Mouse (Mus musculus) liver, adult 2 months (tissue): Measurements from ENCODE around the gene Qpct.

Source experiments
- CTCF ChIP-seq: fragments of 200-500 bp; IDR thresholded peaks from 2 replicates; pipeline ENCODE4 v1.5.1; 2011; ENCODE audit warnings: low read depth, low read length, control low read depth
- POLR2A ChIP-seq: fragments of 200-500 bp; IDR thresholded peaks from 2 replicates; pipeline ENCODE4 v1.6.1; 2011; ENCODE audit warnings: low read length, control low read depth; ENCODE audit not compliant: insufficient read depth; ENCODE audit errors: extremely low read depth

GRCm38 (mm10) chr17:79013625-79014024 is 38.1 kb upstream of the Qpct start:
- TF ChIP-seq CTCF (no peak), POLR2A (no peak)
